Mouse (Mus musculus): Measurements from ENCODE around the gene Htra3. TPM values are rescaled to one million over a fixed set of nuclear protein-coding genes. Genes with fewer than 3 reads are reported as not detected.

Htra3 gene
- polyA plus RNA-seq, 1 experiment from 2014 or later: 5.7 TPM

- ATAC-seq (replicated peaks; ENCODE audit: low FRiP score): no peak
These were observed 9.8 kb upstream of the Htra3 start for GRCm38 (mm10) chr5:35689374-35689773.

GRCm38 (mm10) chr5:35688851-35689250 is 9.3 kb upstream of the Htra3 start:
- H3K4me1 ChIP-seq (replicated peaks; ENCODE audit: control insufficient read depth, insufficient read depth, low read length): no peaks in the 10 kb centered on the region
- no peaks in the 10 kb centered on the region for H3K9me3 ChIP-seq (ENCODE audit: control insufficient read depth, low read length)
- 86% methylated on average over 2 of the region's 2 CpGs for WGBS
- no peak for DNase-seq (ENCODE audit: low spot score)
- H3K4me3 ChIP-seq (ENCODE audit: low read depth, low read length): no peak overlapping the region
- no peaks in the 10 kb centered on the region for H3K36me3 ChIP-seq (ENCODE audit: control insufficient read depth, insufficient read depth, low read length)
- H3K27ac ChIP-seq (ENCODE audit: low read depth, low read length): no peak overlapping the region
- no peak for ATAC-seq (replicated peaks; ENCODE audit: low FRiP score)
- H3K9ac ChIP-seq (ENCODE audit: low read length): no peak overlapping the region
- H3K4me2 ChIP-seq (ENCODE audit: low read depth, low read length, severe bottlenecking): no peak overlapping the region
- H3K27me3 ChIP-seq (ENCODE audit: control insufficient read depth, insufficient read depth, low read length): no peaks in the 10 kb centered on the region

More at GRCm38 (mm10) chr5:35689374-35689773, 9.8 kb upstream of the Htra3 start:
- Histone ChIP-seq H3K4me3 (ENCODE audit: low read depth, low read length) (no peak overlapping the region), H3K4me2 (ENCODE audit: low read depth, low read length, severe bottlenecking) (no peak overlapping the region), H3K27me3 (ENCODE audit: control insufficient read depth, insufficient read depth, low read length) (no peaks in the 10 kb centered on the region), H3K4me1 (replicated peaks; ENCODE audit: control insufficient read depth, insufficient read depth, low read length) (no peaks in the 10 kb centered on the region), H3K36me3 (ENCODE audit: control insufficient read depth, insufficient read depth, low read length) (no peaks in the 10 kb centered on the region), H3K9me3 (ENCODE audit: control insufficient read depth, low read length) (no peaks in the 10 kb centered on the region), H3K27ac (ENCODE audit: low read depth, low read length) (no peak overlapping the region), H3K9ac (ENCODE audit: low read length) (no peak overlapping the region)
- no peak for DNase-seq (ENCODE audit: low spot score)

- DNase-seq (ENCODE audit: low spot score) (no peak), ATAC-seq (replicated peaks; ENCODE audit: low FRiP score) (no peak)
- H3K4me1 ChIP-seq (replicated peaks; ENCODE audit: control insufficient read depth, insufficient read depth, low read length): no peaks in the 10 kb centered on the region
- no peaks in the 10 kb centered on the region for H3K36me3 ChIP-seq (ENCODE audit: control insufficient read depth, insufficient read depth, low read length)
- no peak overlapping the region for H3K27ac ChIP-seq (ENCODE audit: low read depth, low read length)
- 71% methylated on average over 5 of the region's 5 CpGs for WGBS
- H3K4me3 ChIP-seq (ENCODE audit: low read depth, low read length): no peak overlapping the region
- H3K27me3 ChIP-seq (ENCODE audit: control insufficient read depth, insufficient read depth, low read length): no peaks in the 10 kb centered on the region
- H3K9me3 ChIP-seq (ENCODE audit: control insufficient read depth, low read length): no peaks in the 10 kb centered on the region
- no peak overlapping the region for H3K4me2 ChIP-seq (ENCODE audit: low read depth, low read length, severe bottlenecking)
- no peak overlapping the region for H3K9ac ChIP-seq (ENCODE audit: low read length)
These were observed 7.5 kb upstream of the Htra3 start for GRCm38 (mm10) chr5:35687098-35687497.

- ATAC-seq (replicated peaks; ENCODE audit: low FRiP score): no peak
These were observed 6.8 kb upstream of the Htra3 start for GRCm38 (mm10) chr5:35686336-35686735.

GRCm38 (mm10) chr5:35685079-35685478 is 5.5 kb upstream of the Htra3 start:
- no peak overlapping the region for H3K9ac ChIP-seq (ENCODE audit: low read length)

More at GRCm38 (mm10) chr5:35686336-35686735, 6.8 kb upstream of the Htra3 start:
- 59% methylated on average over 4 of the region's 4 CpGs for WGBS
- Histone ChIP-seq H3K36me3 (ENCODE audit: control insufficient read depth, insufficient read depth, low read length) (no peaks in the 10 kb centered on the region), H3K4me2 (ENCODE audit: low read depth, low read length, severe bottlenecking) (no peak overlapping the region), H3K27me3 (ENCODE audit: control insufficient read depth, insufficient read depth, low read length) (no peaks in the 10 kb centered on the region), H3K9ac (ENCODE audit: low read length) (no peak overlapping the region), H3K4me3 (ENCODE audit: low read depth, low read length) (no peak overlapping the region), H3K27ac (ENCODE audit: low read depth, low read length) (no peak overlapping the region), H3K4me1 (replicated peaks; ENCODE audit: control insufficient read depth, insufficient read depth, low read length) (no peaks in the 10 kb centered on the region), H3K9me3 (ENCODE audit: control insufficient read depth, low read length) (no peaks in the 10 kb centered on the region)
- DNase-seq (ENCODE audit: low spot score): no peak

GRCm38 (mm10) chr5:35680958-35681357 is 1.4 kb upstream of the Htra3 start:
- Histone ChIP-seq H3K9ac (ENCODE audit: low read length) (no peak overlapping the region), H3K4me1 (replicated peaks; ENCODE audit: control insufficient read depth, insufficient read depth, low read length) (peaks cover 7% of the 10 kb centered on the region), H3K36me3 (ENCODE audit: control insufficient read depth, insufficient read depth, low read length) (no peaks in the 10 kb centered on the region), H3K27me3 (ENCODE audit: control insufficient read depth, insufficient read depth, low read length) (peaks cover 30% of the 10 kb centered on the region), H3K9me3 (ENCODE audit: control insufficient read depth, low read length) (no peaks in the 10 kb centered on the region), H3K4me2 (ENCODE audit: low read depth, low read length, severe bottlenecking) (no peak overlapping the region), H3K27ac (ENCODE audit: low read depth, low read length) (no peak overlapping the region), H3K4me3 (ENCODE audit: low read depth, low read length) (no peak overlapping the region)
- DNase-seq (ENCODE audit: low spot score) (no peak), ATAC-seq (replicated peaks; ENCODE audit: low FRiP score) (no peak)
- 66% methylated on average over 2 of the region's 2 CpGs for WGBS

More at GRCm38 (mm10) chr5:35685079-35685478, 5.5 kb upstream of the Htra3 start:
- Histone ChIP-seq H3K4me2 (ENCODE audit: low read depth, low read length, severe bottlenecking) (no peak overlapping the region), H3K9me3 (ENCODE audit: control insufficient read depth, low read length) (no peaks in the 10 kb centered on the region), H3K4me3 (ENCODE audit: low read depth, low read length) (no peak overlapping the region), H3K27me3 (ENCODE audit: control insufficient read depth, insufficient read depth, low read length) (peaks cover 4% of the 10 kb centered on the region; the same call in 1 of the 2 replicates), H3K36me3 (ENCODE audit: control insufficient read depth, insufficient read depth, low read length) (no peaks in the 10 kb centered on the region), H3K27ac (ENCODE audit: low read depth, low read length) (no peak overlapping the region), H3K4me1 (replicated peaks; ENCODE audit: control insufficient read depth, insufficient read depth, low read length) (no peaks in the 10 kb centered on the region)
- WGBS: 63% methylated on average over 3 of the region's 3 CpGs
- ATAC-seq (replicated peaks; ENCODE audit: low FRiP score) (no peak), DNase-seq (ENCODE audit: low spot score) (no peak)

- no peaks in the 10 kb centered on the region for H3K36me3 ChIP-seq (ENCODE audit: control insufficient read depth, insufficient read depth, low read length)
These were observed 2.6 kb downstream of the Htra3 start for GRCm38 (mm10) chr5:35676964-35677363.

GRCm38 (mm10) chr5:35674081-35674555 is 5.5 kb downstream of the Htra3 start:
- no peak overlapping the region for H3K27ac ChIP-seq (ENCODE audit: low read depth, low read length)
- no peak overlapping the region for H3K4me3 ChIP-seq (ENCODE audit: low read depth, low read length)
- no peak overlapping the region for H3K4me2 ChIP-seq (ENCODE audit: low read depth, low read length, severe bottlenecking)
- H3K36me3 ChIP-seq (ENCODE audit: control insufficient read depth, insufficient read depth, low read length): no peaks in the 10 kb centered on the region
- peaks cover 16% of the 10 kb centered on the region for H3K27me3 ChIP-seq (ENCODE audit: control insufficient read depth, insufficient read depth, low read length)
- WGBS: 73% methylated on average over 4 of the region's 4 CpGs
- no peak for ATAC-seq (replicated peaks; ENCODE audit: low FRiP score)
- no peaks in the 10 kb centered on the region for H3K9me3 ChIP-seq (ENCODE audit: control insufficient read depth, low read length)
- H3K4me1 ChIP-seq (replicated peaks; ENCODE audit: control insufficient read depth, insufficient read depth, low read length): peaks cover 6% of the 10 kb centered on the region
- no peak for DNase-seq (ENCODE audit: low spot score)
- H3K9ac ChIP-seq (ENCODE audit: low read length): no peak overlapping the region

More at GRCm38 (mm10) chr5:35676964-35677363, 2.6 kb downstream of the Htra3 start:
- Histone ChIP-seq H3K4me1 (replicated peaks; ENCODE audit: control insufficient read depth, insufficient read depth, low read length) (peaks cover 7% of the 10 kb centered on the region), H3K4me3 (ENCODE audit: low read depth, low read length) (no peak overlapping the region), H3K9me3 (ENCODE audit: control insufficient read depth, low read length) (no peaks in the 10 kb centered on the region), H3K9ac (ENCODE audit: low read length) (no peak overlapping the region), H3K27ac (ENCODE audit: low read depth, low read length) (no peak overlapping the region), H3K27me3 (ENCODE audit: control insufficient read depth, insufficient read depth, low read length) (peaks cover 30% of the 10 kb centered on the region), H3K4me2 (ENCODE audit: low read depth, low read length, severe bottlenecking) (no peak overlapping the region)
- WGBS: 83% methylated on average over 7 of the region's 7 CpGs
- no peak for DNase-seq (ENCODE audit: low spot score)
- no peak for ATAC-seq (replicated peaks; ENCODE audit: low FRiP score)

- 75% methylated on average over 7 of the region's 7 CpGs for WGBS
- H3K27me3 ChIP-seq (ENCODE audit: control insufficient read depth, insufficient read depth, low read length): peaks cover 6% of the 10 kb centered on the region
- no peak for DNase-seq (ENCODE audit: low spot score)
These were observed 6.5 kb downstream of the Htra3 start for GRCm38 (mm10) chr5:35673086-35673485.

More at GRCm38 (mm10) chr5:35673086-35673485, 6.5 kb downstream of the Htra3 start:
- H3K4me3 ChIP-seq (ENCODE audit: low read depth, low read length): no peak overlapping the region
- no peak overlapping the region for H3K4me2 ChIP-seq (ENCODE audit: low read depth, low read length, severe bottlenecking)
- no peaks in the 10 kb centered on the region for H3K9me3 ChIP-seq (ENCODE audit: control insufficient read depth, low read length)
- H3K27ac ChIP-seq (ENCODE audit: low read depth, low read length): no peak overlapping the region
- peaks cover 3% of the 10 kb centered on the region; the same call in 1 of the 2 replicates for H3K4me1 ChIP-seq (replicated peaks; ENCODE audit: control insufficient read depth, insufficient read depth, low read length)
- ATAC-seq (replicated peaks; ENCODE audit: low FRiP score): no peak
- H3K36me3 ChIP-seq (ENCODE audit: control insufficient read depth, insufficient read depth, low read length): no peaks in the 10 kb centered on the region
- H3K9ac ChIP-seq (ENCODE audit: low read length): no peak overlapping the region
